Mouse (Mus musculus): Measurements from ENCODE around the gene Gigyf1.

The Gigyf1 gene

DNA sequence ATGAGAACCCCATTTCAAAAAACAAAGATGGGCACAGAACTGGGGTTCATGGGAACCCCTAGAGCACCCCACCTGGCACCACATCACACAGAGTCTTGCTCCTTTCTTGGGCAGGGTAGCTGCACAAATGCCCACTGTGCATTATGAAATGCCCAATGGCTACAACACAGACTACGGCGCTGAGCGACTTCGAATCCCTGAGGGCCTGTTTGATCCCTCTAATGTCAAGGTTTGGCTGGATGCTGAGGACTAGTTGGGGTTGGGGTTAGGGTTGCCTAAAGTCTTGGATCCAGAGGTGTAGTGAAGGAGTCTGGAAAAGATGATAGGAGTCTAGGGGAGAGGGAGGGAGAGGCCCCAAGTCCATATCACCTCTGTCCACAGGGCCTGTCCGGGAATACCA is 48.1 kb downstream of the Gigyf1 start:
- in situ Hi-C loops (cut with MboI; ENCODE audit: unreplicated experiment in 2 of 2) = no loop called here

DNA sequence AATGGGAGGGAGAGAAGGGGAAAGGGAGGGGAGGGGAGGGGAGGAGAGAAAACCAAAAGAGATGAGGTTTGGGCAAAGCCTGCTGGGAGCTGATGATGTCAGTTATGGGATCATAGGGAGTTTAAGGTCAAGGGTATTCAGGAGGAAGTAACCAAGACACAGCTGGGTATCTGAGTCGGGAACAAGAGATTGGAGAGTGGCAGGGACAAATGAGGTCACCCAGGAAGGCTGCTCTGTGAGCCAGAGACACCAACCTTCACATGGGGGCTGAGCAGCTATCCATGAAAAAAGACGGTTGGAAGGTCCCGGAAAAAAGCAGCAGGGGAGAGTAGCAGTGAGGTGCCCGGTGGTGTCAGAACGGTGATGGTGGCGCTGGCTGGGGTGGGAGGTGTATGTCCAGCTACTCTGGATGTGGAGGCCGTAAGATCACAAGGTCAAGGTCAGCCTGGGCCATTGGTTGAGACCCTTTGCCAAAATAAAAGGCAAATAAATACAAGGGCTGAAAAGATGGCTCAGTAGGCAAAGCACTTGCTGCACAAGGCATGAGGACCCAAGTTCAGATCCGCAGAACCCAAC is 50.0 kb downstream of the Gigyf1 start:
- in situ Hi-C loops (cut with MboI; ENCODE audit: unreplicated experiment in 2 of 2) = no loop called here

DNA sequence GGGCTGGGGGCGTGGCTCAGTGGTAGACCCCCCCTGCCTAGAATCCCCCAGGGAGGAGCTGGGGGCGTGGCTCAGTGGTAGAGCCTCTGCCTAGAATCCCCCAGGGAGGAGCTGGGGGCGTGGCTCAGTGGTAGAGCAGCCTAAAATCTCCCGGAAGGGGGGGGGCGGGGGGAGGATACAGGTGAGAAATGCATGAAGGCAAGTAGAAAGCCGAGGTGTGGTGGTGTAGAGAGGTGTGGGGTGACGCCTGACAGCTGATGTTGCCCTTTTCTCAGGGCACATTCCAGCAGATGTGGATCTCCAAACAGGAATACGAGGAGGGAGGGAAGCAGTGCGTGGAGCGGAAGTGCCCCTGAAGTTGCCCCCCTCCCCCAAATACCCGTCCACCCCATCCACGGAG is 50.7 kb downstream of the Gigyf1 start:
- in situ Hi-C loops (cut with MboI; ENCODE audit: unreplicated experiment in 2 of 2) = no loop called here

DNA sequence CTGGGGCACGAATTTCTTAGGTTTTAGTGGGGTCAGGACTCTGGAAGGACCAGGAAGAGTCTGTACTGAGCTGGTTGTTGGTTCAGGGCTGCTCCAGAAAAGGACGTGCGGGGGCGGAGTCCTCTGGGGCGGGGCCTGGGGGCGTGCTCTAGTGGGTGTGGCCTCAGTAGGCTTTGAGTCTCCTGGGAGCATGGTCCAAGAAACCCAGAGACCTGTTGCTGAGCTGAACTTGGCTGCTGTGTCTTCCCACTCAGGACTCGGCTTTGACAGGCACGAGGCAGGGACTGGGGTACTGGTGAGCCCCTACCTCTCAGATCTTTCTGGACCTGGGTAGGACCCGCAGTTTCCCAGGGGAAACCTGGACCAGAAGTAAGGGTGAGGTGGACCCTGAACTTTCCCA is 51.3 kb downstream of the Gigyf1 start, which contains the start of gene Tfr2:
Gene Tfr2 (plus strand): TSS at position 176 of the 400 bp plus-strand sequence.
- in situ Hi-C loops (cut with MboI; ENCODE audit: unreplicated experiment in 2 of 2) = no loop called here

DNA sequence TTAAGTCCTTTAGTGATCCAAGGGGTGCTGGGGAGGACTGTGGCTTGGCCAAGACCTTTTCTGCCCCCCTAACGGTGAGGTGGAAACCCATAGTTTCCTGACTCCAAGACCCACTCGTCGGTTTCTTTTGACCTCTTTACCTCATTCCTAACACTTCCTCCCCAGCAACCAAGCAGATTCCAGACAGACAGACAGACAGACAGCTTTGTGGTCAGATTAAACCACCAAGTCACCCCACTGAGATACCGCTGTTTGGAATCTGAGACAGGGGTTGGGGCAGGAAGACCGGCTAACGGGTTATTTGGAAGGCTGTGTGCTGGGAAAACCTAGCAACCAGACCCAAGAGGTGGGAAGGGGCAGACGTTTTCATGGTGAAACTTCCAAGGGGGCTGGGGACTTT is 51.8 kb downstream of the Gigyf1 start:
- in situ Hi-C loops (cut with MboI; ENCODE audit: unreplicated experiment in 2 of 2) = no loop called here

DNA sequence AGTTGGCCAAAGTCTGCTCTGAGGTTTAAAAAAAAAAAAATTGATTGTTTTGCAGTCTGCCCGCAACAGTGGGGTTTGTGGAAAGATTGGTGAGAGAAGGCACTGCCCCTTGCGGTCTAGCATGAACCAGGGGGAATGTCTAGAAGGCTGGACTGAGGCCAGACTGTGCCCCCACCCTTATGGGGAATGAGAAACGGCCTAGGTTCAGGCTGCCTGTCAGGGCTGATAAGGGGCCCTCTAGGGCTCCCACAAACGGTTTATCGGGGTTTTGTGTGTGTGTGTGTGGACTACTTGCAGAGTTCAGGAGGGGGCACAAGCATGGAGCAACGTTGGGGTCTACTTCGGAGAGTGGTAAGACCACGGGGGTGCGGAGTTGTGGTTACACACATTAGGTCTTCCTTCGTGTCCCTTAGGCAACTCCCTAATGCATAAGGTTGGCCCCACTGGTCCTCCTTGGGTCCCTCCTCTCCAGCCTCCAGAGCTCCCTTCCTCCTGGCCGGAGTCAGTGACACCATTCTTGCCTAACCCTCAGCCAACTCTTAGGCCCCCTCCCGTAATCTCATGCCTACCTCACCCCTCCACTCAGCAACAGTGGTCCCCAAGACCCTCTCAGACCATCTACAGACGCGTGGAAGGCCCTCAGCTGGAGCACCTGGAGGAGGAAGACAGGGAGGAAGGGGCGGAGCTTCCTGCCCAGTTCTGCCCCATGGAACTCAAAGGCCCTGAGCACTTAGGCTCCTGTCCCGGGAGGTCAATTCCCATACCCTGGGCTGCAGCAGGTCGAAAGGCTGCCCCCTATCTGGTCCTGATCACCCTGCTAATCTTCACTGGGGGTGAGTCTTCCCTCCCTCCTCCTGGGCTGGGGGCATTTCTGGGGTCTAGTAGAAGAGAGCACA is 52.6 kb downstream of the Gigyf1 start:
- in situ Hi-C loops (cut with MboI; ENCODE audit: unreplicated experiment in 2 of 2) = no loop called here

DNA sequence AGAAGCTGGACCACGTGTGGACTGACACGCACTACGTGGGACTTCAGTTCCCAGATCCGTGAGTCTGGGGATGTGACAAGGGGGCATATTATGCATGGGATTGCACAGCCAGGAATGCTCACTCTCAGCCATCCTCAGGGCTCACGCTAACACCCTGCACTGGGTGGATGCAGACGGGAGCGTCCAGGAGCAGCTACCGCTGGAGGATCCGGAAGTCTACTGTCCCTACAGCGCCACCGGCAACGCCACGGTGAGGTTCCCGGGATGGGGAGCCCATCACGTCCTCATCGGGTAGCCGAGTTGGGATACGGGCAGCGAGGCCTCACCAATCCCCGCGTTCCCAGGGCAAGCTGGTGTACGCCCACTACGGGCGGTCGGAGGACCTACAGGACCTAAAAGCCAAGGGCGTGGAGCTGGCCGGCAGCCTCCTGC is 56.1 kb downstream of the Gigyf1 start:
- in situ Hi-C loops (cut with MboI; ENCODE audit: unreplicated experiment in 2 of 2) = no loop called here

All from v-Abl transformed pro-B cells (cell line).